Mouse (Mus musculus) lung, embryonic 14.5 days (tissue): ENCODE measurements around the gene Dnmt3a. TPM values are rescaled to one million over a fixed set of nuclear protein-coding genes. Genes with fewer than 3 reads are reported as not detected.
A peak's percentile ranks its signal among the peaks of the same experiment; 100 is the strongest.

ENCODE experiments used
- ATAC-seq: fragments of 200-750 bp; cut with Nextera tagmentation; 2 replicates; pipeline ENCODE4 v1.8.0; 2017; ENCODE audit warnings: mild to moderate bottlenecking, moderate TSS enrichment, moderate library complexity; ENCODE audit not compliant: insufficient read depth
- DNase-seq: peaks from one replicate; pipeline ENCODE4 v3.0.0-alpha.2; 2015
- H3K27ac ChIP-seq: fragments of 300-500 bp; sonication (generic); 2 replicates; pipeline ENCODE4 v1.5.1; 2014; ENCODE audit warnings: low read depth, mild to moderate bottlenecking, moderate library complexity
- H3K27me3 ChIP-seq: fragments of 300-500 bp; sonication (generic); 2 replicates; pipeline ENCODE4 v1.6.1; 2014; ENCODE audit warnings: low read length, control low read depth; ENCODE audit not compliant: insufficient read depth
- H3K36me3 ChIP-seq: fragments of 300-500 bp; sonication (generic); 2 replicates; pipeline ENCODE4 v1.6.1; 2014; ENCODE audit warnings: control low read depth; ENCODE audit not compliant: insufficient read depth
- H3K4me1 ChIP-seq: fragments of 300-500 bp; sonication (generic); 2 replicates; pipeline ENCODE4 v1.6.1; 2014; ENCODE audit warnings: antibody characterized with exemption, control low read depth; ENCODE audit not compliant: insufficient read depth
- H3K4me2 ChIP-seq: fragments of 300-500 bp; sonication (generic); 2 replicates; pipeline ENCODE4 v1.6.1; 2014; ENCODE audit warnings: mild to moderate bottlenecking
- H3K4me3 ChIP-seq: fragments of 300-500 bp; sonication (generic); 2 replicates; pipeline ENCODE4 v1.5.1; 2014; ENCODE audit warnings: low read depth, low read length
- H3K9ac ChIP-seq: fragments of 300-500 bp; sonication (generic); 2 replicates; pipeline ENCODE4 v1.6.1; 2014
- H3K9me3 ChIP-seq: fragments of 300-500 bp; sonication (generic); 2 replicates; pipeline ENCODE4 v1.6.1; 2016; ENCODE audit warnings: low read depth, low read length, control low read depth
- CTCF ChIP-seq: IDR thresholded peaks from 2 replicates; pipeline ENCODE4 v1.5.1; 2016; ENCODE audit warnings: antibody characterized with exemption, low read depth
- WGBS: fragments of 180-500 bp; shearing (Covaris S2); extraction: QIAGEN DNeasy Blood & Tissue Kit; methylation state at CpG from one replicate; pipeline ENCODE4 v1.1.7; 2014; 5-methylcytosine and 5-hydroxymethylcytosine counted together
- polyA plus RNA-seq: library from polyadenylated mRNA; unstranded; fragments of >200 nt; fragmentation: Nextera tagmentation; extraction: Ambion mirVana; gene quantifications from 2 replicates; pipeline ENCODE4 v1.2.1, GENCODE M21; 2014

The Dnmt3a gene
- polyA plus RNA-seq, 1 experiment from 2014 or later = 95.5 TPM

DNA sequence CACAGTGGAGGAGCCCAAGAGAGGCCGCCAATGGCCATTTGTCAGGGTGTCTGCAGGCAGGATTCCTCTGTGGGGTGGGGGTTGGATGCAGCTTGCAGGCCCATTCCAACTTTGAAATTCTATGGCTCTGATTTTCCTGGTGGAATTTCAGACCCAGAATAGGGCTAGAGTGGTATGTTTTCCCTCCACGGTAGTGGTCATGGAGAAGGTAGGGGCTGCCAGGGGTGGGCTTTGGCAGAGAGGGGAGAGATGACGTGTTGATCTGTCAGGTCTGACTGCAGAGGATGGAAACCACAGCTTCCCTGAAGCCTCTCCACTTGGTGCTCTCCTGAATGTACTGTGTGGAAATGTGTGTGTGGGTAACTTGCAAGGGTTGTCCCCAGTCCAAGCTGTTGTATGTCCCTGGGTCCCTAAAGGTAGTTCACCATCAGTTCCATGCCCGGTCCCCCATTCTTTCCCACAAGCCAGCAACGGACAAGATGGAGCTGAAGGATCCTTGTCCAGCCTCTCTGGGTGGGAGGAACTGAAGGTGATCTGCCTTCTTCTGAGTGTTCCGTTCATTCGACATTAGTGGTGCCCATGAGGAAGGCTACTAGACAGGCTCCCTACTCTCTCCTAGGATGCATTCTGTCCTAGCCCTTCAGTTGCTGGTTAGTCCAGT, 3.8 kb downstream of the Dnmt3a start:
- ATAC-seq = no peak
- DNase-seq = no peak
- H3K4me2 ChIP-seq = peak overlapping the region; percentile 79
- H3K9ac ChIP-seq = no peak overlapping the region
- TF ChIP-seq CTCF = no peak
- H3K27me3 ChIP-seq = no peaks in the 10 kb centered on the region
- WGBS = 50% methylated on average over 7 of the region's 7 CpGs
- H3K36me3 ChIP-seq = peaks cover 9% of the 10 kb centered on the region; the same call in 1 of the 2 replicates
- H3K4me1 ChIP-seq = peaks cover 44% of the 10 kb centered on the region
- peak overlapping the region; percentile 50; the same call in 1 of the 2 replicates for H3K27ac ChIP-seq
- no peak overlapping the region; the same call in 1 of the 2 replicates for H3K4me3 ChIP-seq
- H3K9me3 ChIP-seq = no peaks in the 10 kb centered on the region

DNA sequence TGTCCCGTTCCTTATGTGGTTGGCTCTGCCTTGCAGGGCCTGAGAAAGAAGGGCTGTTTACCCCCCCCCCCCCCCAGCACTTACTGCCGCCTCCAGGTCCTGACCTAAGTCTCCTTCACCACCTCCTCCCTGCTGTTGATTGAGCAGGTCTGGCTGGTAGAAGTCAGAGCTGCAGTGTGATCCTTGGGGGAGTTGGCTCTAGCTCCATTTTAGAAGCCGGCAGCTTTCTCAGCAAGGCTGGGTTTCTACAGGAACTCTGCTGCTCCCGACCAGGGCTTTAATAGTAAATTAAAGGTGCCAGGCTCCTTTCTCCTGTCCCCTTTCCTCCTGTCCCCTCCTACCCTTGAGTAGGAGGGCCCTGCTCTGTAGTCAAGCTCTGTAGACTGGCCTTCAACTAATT, 4.6 kb downstream of the Dnmt3a start:
- no peak for TF ChIP-seq CTCF
- H3K4me2 ChIP-seq = peak overlapping the region; percentile 79
- no peak overlapping the region; the same call in 1 of the 2 replicates for H3K4me3 ChIP-seq
- peak overlapping the region; percentile 60 for H3K27ac ChIP-seq
- ATAC-seq = no peak
- 11% methylated on average over 3 of the region's 4 CpGs for WGBS
- peaks cover 11% of the 10 kb centered on the region; the same call in 1 of the 2 replicates for H3K36me3 ChIP-seq
- H3K9ac ChIP-seq = 0 out of 2 replicates have a peak overlapping the region, but pooled peaks have one; percentile 11
- H3K4me1 ChIP-seq = peaks cover 44% of the 10 kb centered on the region
- H3K9me3 ChIP-seq = no peaks in the 10 kb centered on the region
- DNase-seq = peak; percentile 65
- no peaks in the 10 kb centered on the region for H3K27me3 ChIP-seq

DNA sequence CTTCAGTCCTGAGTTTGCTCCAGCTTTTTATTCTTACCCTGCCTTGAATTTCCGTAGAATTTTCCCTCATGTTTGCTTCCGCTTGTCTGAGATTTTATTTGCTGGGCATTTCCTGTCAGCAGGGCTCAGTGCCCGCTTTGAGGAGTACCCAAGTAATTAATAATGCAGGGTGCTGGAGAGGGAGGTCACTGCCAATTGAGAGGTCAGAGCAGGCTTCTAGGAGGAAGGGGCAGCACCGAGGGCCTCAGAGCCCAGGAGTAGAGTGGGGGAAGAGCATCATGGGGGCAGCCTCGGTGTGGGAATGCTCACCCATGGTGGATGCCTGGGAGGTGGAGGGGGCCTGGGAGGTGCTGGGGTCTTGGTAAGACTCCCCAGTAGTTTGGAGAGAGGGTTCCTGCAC, 5.8 kb downstream of the Dnmt3a start:
- no peak overlapping the region for H3K9ac ChIP-seq
- 16% methylated on average over 5 of the region's 5 CpGs for WGBS
- no peak overlapping the region for H3K4me3 ChIP-seq
- H3K27me3 ChIP-seq = no peaks in the 10 kb centered on the region
- H3K36me3 ChIP-seq = peaks cover 13% of the 10 kb centered on the region; the same call in 1 of the 2 replicates
- DNase-seq (no peak), ATAC-seq (no peak)
- H3K27ac ChIP-seq = peak overlapping the region; percentile 60; the same call in 1 of the 2 replicates
- TF ChIP-seq CTCF = no peak
- peak overlapping the region; percentile 79 for H3K4me2 ChIP-seq
- H3K4me1 ChIP-seq = peaks cover 39% of the 10 kb centered on the region
- H3K9me3 ChIP-seq = no peaks in the 10 kb centered on the region

DNA sequence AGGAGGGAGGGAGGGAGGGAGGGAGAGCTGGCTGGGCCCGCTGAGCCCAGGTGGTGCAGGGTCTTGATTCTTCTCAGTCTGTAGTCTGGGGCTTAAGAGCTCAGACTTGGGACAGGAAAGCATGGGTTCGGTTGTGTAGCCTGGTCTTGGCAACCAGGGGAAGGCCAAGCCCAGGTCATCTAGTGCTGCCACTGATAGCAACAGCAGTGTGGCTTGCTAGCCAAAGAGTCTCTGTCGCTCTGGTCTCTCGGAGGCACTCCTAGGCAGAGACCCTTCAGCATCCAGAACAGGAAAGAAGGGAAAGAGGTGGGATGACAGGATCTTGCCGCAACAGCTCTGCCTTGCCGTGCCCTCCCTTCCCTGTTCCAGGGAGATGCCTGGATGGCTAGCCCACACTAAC, 6.4 kb downstream of the Dnmt3a start:
- WGBS = 43% methylated on average over 6 of the region's 6 CpGs
- DNase-seq (no peak), ATAC-seq (no peak)
- Histone ChIP-seq H3K4me3 (no peak overlapping the region), H3K4me2 (no peak overlapping the region), H3K9ac (no peak overlapping the region), H3K27ac (no peak overlapping the region), H3K27me3 (no peaks in the 10 kb centered on the region), H3K4me1 (peaks cover 42% of the 10 kb centered on the region), H3K9me3 (no peaks in the 10 kb centered on the region), H3K36me3 (peaks cover 18% of the 10 kb centered on the region)
- TF ChIP-seq CTCF = no peak

DNA sequence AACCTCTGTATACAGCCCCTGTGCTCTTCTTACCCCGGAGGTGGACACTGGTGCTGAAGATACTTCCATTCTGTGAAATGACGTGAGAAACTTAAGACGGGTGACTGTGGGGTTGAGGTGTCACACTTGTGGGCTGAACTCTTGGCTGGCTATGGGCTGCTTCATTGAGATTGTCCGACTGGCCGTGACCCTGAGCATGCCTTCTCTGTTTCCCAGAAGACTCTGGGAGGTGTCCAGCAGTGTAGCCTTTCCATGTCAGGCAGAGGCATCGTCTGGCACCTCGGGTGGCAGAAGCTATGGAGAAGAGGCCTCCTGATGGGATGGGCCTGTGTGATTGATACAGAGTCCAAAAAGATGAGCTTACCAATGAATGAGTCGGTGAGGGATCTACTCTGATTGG, 7.3 kb downstream of the Dnmt3a start:
- Histone ChIP-seq H3K9ac (no peak overlapping the region), H3K4me2 (no peak overlapping the region), H3K9me3 (no peaks in the 10 kb centered on the region), H3K36me3 (peaks cover 24% of the 10 kb centered on the region), H3K4me1 (peaks cover 46% of the 10 kb centered on the region), H3K27ac (no peak overlapping the region), H3K27me3 (no peaks in the 10 kb centered on the region), H3K4me3 (no peak overlapping the region)
- 76% methylated on average over 8 of the region's 8 CpGs for WGBS
- TF ChIP-seq CTCF = no peak
- DNase-seq (no peak), ATAC-seq (no peak)

DNA sequence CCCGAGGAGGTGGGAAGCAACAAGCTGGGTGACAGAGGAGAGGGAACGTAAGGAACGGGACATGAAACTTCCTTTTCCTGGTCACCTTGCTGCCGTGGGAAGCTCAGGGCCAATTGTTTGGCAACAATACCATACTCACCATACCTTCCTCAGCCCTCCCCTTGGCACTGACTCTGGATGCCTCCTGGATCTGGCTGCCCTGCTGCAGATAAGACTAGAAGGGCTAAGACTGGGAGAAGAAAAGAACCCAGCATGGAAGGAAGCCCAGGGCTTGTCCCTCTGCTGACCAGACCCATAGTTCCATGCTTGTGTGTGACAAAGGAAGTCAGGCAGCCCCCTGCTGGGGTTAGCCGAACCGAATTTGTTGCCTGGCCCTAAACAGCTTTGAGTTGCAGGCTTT, 9.6 kb downstream of the Dnmt3a start:
- peaks cover 24% of the 10 kb centered on the region for H3K36me3 ChIP-seq
- H3K4me3 ChIP-seq = no peak overlapping the region
- no peaks in the 10 kb centered on the region for H3K27me3 ChIP-seq
- H3K4me2 ChIP-seq = no peak overlapping the region
- no peak for DNase-seq
- no peak overlapping the region for H3K9ac ChIP-seq
- 48% methylated on average over 6 of the region's 6 CpGs for WGBS
- no peak for ATAC-seq
- no peak overlapping the region for H3K27ac ChIP-seq
- H3K9me3 ChIP-seq = no peaks in the 10 kb centered on the region
- TF ChIP-seq CTCF = peak; percentile 10; the same call in 1 of the 2 replicates
- H3K4me1 ChIP-seq = peaks cover 31% of the 10 kb centered on the region

DNA sequence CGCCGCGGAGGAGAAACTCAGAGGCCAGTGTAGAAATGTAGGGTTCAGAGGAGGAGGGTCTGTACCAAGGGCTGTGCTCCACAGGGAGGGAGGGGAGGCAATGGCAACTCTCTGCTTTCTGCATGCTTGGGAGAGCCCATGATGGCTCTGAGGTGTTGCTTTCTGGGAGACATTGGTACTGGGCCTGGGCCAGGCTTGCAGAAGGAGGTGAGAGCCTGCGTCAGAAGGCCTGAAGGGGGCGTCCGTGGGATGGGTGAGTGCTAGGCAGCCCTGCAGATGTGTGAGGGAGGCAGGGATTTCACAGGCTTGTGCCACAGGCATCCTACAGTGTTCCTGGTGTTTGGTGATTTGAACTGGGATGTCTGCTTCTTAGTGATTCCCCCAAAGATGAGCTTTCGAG, 11.2 kb downstream of the Dnmt3a start:
- peaks cover 17% of the 10 kb centered on the region for H3K4me1 ChIP-seq
- H3K9ac ChIP-seq = no peak overlapping the region

More for the DNA sequence above, 11.2 kb downstream of the Dnmt3a start:
- Histone ChIP-seq H3K36me3 (peaks cover 24% of the 10 kb centered on the region), H3K9me3 (no peaks in the 10 kb centered on the region), H3K27me3 (no peaks in the 10 kb centered on the region), H3K27ac (no peak overlapping the region), H3K4me3 (no peak overlapping the region), H3K4me2 (no peak overlapping the region)
- 63% methylated on average over 7 of the region's 7 CpGs for WGBS
- ATAC-seq = no peak
- peak; percentile 24; the same call in 1 of the 2 replicates for TF ChIP-seq CTCF
- DNase-seq = no peak
